Mouse (Mus musculus): ENCODE measurements around the gene Dok5.

- TF ChIP-seq POLR2A (IDR thresholded peaks at IDR 0.05; ENCODE audit: insufficient read length, low read depth): no peak
- TF ChIP-seq MYOD1 (IDR thresholded peaks at IDR 0.05; ENCODE audit: control insufficient read depth in 1 of 3, insufficient read length in 2 of 3, low read depth in 2 of 3): no peak
- TF ChIP-seq TCF12 (IDR thresholded peaks at IDR 0.05; ENCODE audit: insufficient read depth, poor library complexity, severe bottlenecking): no peak
- TF ChIP-seq TCF3 (IDR thresholded peaks at IDR 0.05; ENCODE audit: insufficient read length, low read depth): no peak
- no peak for TF ChIP-seq USF1 (IDR thresholded peaks at IDR 0.05; ENCODE audit: low read depth)
- TF ChIP-seq E2F4 (IDR thresholded peaks at IDR 0.05; ENCODE audit: insufficient read depth): no peak
- no peak for TF ChIP-seq POLR2AphosphoS2 (IDR thresholded peaks at IDR 0.05; ENCODE audit: insufficient read length, low read depth)
- no peak for TF ChIP-seq MAX (IDR thresholded peaks at IDR 0.05; ENCODE audit: low read depth)
- no peak for TF ChIP-seq MYOG (IDR thresholded peaks at IDR 0.05; ENCODE audit: control insufficient read depth in 1 of 3, insufficient read depth in 1 of 3, insufficient read length in 2 of 3, low read depth in 2 of 3)
- no peak for TF ChIP-seq SRF (IDR thresholded peaks at IDR 0.05; ENCODE audit: control insufficient read depth, insufficient read length, low read depth)
These were observed 1.5 kb upstream of the Dok5 start for GRCm38 (mm10) chr2:170730136-170730535.
